Mouse (Mus musculus) adrenal gland, postnatal 36 days (tissue): ENCODE data around the gene Lix1. TPM values are rescaled to one million over a fixed set of nuclear protein-coding genes. Genes with fewer than 3 reads are reported as not detected.
A peak's percentile ranks its signal among the peaks of the same experiment; 100 is the strongest.

ENCODE experiments used
- DNase-seq, 2 experiments: peaks; one replicate each; pipeline ENCODE4 v3.0.0; 2021; ENCODE audit warnings: mixed read lengths in 1 of 2
- long read RNA-seq, 2 experiments: library from polyadenylated mRNA; stranded (forward); transcript quantifications; one replicate each; pipeline ENCODE4 v2.0.0; 2021; ENCODE audit warnings: borderline sequencing depth in 2 of 2
- total RNA-seq, 2 experiments: library from RNA; stranded (reverse); gene quantifications; 2 replicates each; pipeline ENCODE4 v1.2.3; 2021

Gene Lix1
- 1 to 10 TPM; 7.4 to 9.2 TPM for total RNA-seq
- long read RNA-seq, experiment 1, transcript Lix1-201 (6 exons, 3,116 nt) = major isoform, 9 of 14 reads
- long read RNA-seq, experiment 1, transcript Lix1-202 (3 exons, 2,678 nt) = minor isoform, 5 of 14 reads
- long read RNA-seq, experiment 1, partial matches to known transcripts = 0 of 14 reads
- long read RNA-seq, experiment 1, other reads (novel, unspliced or antisense) = 0 of 14 reads
- long read RNA-seq, experiment 2, partial matches to known transcripts = 0 of 2 reads
- long read RNA-seq, experiment 2, other reads (novel, unspliced or antisense) = 0 of 2 reads

- peak; percentile 34 to 42 for DNase-seq
These were observed at the start of gene Lix1 for GRCm38 (mm10) chr17:17402222-17403004. Gene Lix1, plus strand, starts transcription at chr17:17402672.

GRCm38 (mm10) chr17:17373550-17373917, 28.9 kb upstream of the Lix1 start:
- DNase-seq = no peak

- peak; percentile 93 to 94 for DNase-seq
These were observed 28.3 kb upstream of the Lix1 start, which contains the start of gene Riok2 for GRCm38 (mm10) chr17:17373918-17374910. Gene Riok2, plus strand, starts transcription at chr17:17374309.

GRCm38 (mm10) chr17:17375581-17375980, 26.9 kb upstream of the Lix1 start:
- no peak for DNase-seq

GRCm38 (mm10) chr17:17383703-17384102, 18.8 kb upstream of the Lix1 start:
- no peak for DNase-seq

GRCm38 (mm10) chr17:17384502-17384901, 18.0 kb upstream of the Lix1 start:
- DNase-seq = no peak

GRCm38 (mm10) chr17:17386117-17386516, 16.4 kb upstream of the Lix1 start:
- DNase-seq = peak in 1 of 2 experiments; percentile 13

GRCm38 (mm10) chr17:17391823-17392222, 10.6 kb upstream of the Lix1 start:
- no peak for DNase-seq

GRCm38 (mm10) chr17:17392863-17393262, 9.6 kb upstream of the Lix1 start:
- DNase-seq = no peak

- DNase-seq = no peak
These were observed 9.2 kb upstream of the Lix1 start for GRCm38 (mm10) chr17:17393300-17393699.

- DNase-seq = peak; percentile 76 to 80
These were observed 8.1 kb upstream of the Lix1 start for GRCm38 (mm10) chr17:17394336-17394735.

- DNase-seq = no peak
These were observed 5.6 kb upstream of the Lix1 start for GRCm38 (mm10) chr17:17396869-17397268.

GRCm38 (mm10) chr17:17398664-17399063, 3.8 kb upstream of the Lix1 start:
- DNase-seq = no peak

GRCm38 (mm10) chr17:17403038-17403437, 566 bp downstream of the Lix1 start:
- DNase-seq = no peak

- DNase-seq = no peak
These were observed 1.2 kb downstream of the Lix1 start for GRCm38 (mm10) chr17:17403578-17404112.

GRCm38 (mm10) chr17:17404811-17405544, 2.5 kb downstream of the Lix1 start:
- DNase-seq = peak in 1 of 2 experiments; percentile 30

GRCm38 (mm10) chr17:17405606-17406005, 3.1 kb downstream of the Lix1 start:
- DNase-seq = peak in 1 of 2 experiments; percentile 9

- DNase-seq = no peak
These were observed 5.7 kb downstream of the Lix1 start for GRCm38 (mm10) chr17:17408137-17408536.

- no peak for DNase-seq
These were observed 6.4 kb downstream of the Lix1 start for GRCm38 (mm10) chr17:17408720-17409478.

- no peak for DNase-seq
These were observed 7.1 kb downstream of the Lix1 start for GRCm38 (mm10) chr17:17409601-17410000.
